Mouse (Mus musculus): ENCODE measurements around the gene Tbc1d1.

- TF ChIP-seq GATA1 (IDR thresholded peaks at IDR 0.05; ENCODE audit: borderline replicate concordance, low read length) = no peak
- no peak for TF ChIP-seq FLI1 (IDR thresholded peaks at IDR 0.05; ENCODE audit: low read length)
Observed at GRCm38 (mm10) chr5:64168990-64169540, 13.0 kb downstream of the Tbc1d1 start.

Data from megakaryocyte, embryonic 14.5 days (primary cell).